Mouse (Mus musculus): ENCODE results near the gene Cks1b. TPM values are rescaled to one million over a fixed set of nuclear protein-coding genes. Genes with fewer than 3 reads are reported as not detected.

Gene Cks1b
- polyA plus RNA-seq, 1 experiment: 7.3 TPM

- peak overlapping the region; percentile 65; the same call in 1 of the 2 replicates for H3K4me3 ChIP-seq (ENCODE audit: insufficient read depth, low read depth, low read length)
- peak overlapping the region; percentile 28; the same call in 1 of the 2 replicates for H3K27ac ChIP-seq (ENCODE audit: insufficient read depth, low read depth, low read length)
- DNase-seq: no peak
- 0% methylated on average over 4 of the region's 4 CpGs for WGBS
- H3K4me1 ChIP-seq (ENCODE audit: control insufficient read depth, insufficient read depth, low read length): peaks cover 6% of the 10 kb centered on the region; the same call in 1 of the 2 replicates
- TF ChIP-seq POLR2A (IDR thresholded peaks at IDR 0.05; ENCODE audit: low read depth, low read length) (no peak), CTCF (conservative IDR thresholded peaks at IDR 0.05; ENCODE audit: insufficient read depth, insufficient read length, low read depth, low read length) (no peak)
- no peaks in the 10 kb centered on the region for H3K36me3 ChIP-seq (ENCODE audit: control insufficient read depth, insufficient read depth, low read length)
- H3K27me3 ChIP-seq (replicated peaks; ENCODE audit: control insufficient read depth, insufficient read depth, low read length): no peaks in the 10 kb centered on the region
Measured at GRCm38 (mm10) chr3:89396654-89397005, 21.6 kb downstream of the Cks1b start.

GRCm38 (mm10) chr3:89395806-89396653 lies 22.2 kb downstream of the Cks1b start:
- no peaks in the 10 kb centered on the region for H3K27me3 ChIP-seq (replicated peaks; ENCODE audit: control insufficient read depth, insufficient read depth, low read length)
- DNase-seq: peak; percentile 82
- WGBS: 1% methylated on average over 44 of the region's 44 CpGs
- no peaks in the 10 kb centered on the region for H3K36me3 ChIP-seq (ENCODE audit: control insufficient read depth, insufficient read depth, low read length)
- H3K4me1 ChIP-seq (ENCODE audit: control insufficient read depth, insufficient read depth, low read length): peaks cover 10% of the 10 kb centered on the region; the same call in 1 of the 2 replicates
- peak; percentile 90 for TF ChIP-seq CTCF (conservative IDR thresholded peaks at IDR 0.05; ENCODE audit: insufficient read depth, insufficient read length, low read depth, low read length)
- TF ChIP-seq POLR2A (IDR thresholded peaks at IDR 0.05; ENCODE audit: low read depth, low read length): no peak
- H3K4me3 ChIP-seq (ENCODE audit: insufficient read depth, low read depth, low read length): peak overlapping the region; percentile 65
- H3K27ac ChIP-seq (ENCODE audit: insufficient read depth, low read depth, low read length): peak overlapping the region; percentile 6

- peak overlapping the region; percentile 93 for H3K27ac ChIP-seq (ENCODE audit: insufficient read depth, low read depth, low read length)
- H3K36me3 ChIP-seq (ENCODE audit: control insufficient read depth, insufficient read depth, low read length): no peaks in the 10 kb centered on the region
- peaks cover 13% of the 10 kb centered on the region; the same call in 1 of the 2 replicates for H3K4me1 ChIP-seq (ENCODE audit: control insufficient read depth, insufficient read depth, low read length)
- peak; percentile 32 for DNase-seq
- H3K27me3 ChIP-seq (replicated peaks; ENCODE audit: control insufficient read depth, insufficient read depth, low read length): no peaks in the 10 kb centered on the region
- no peak for TF ChIP-seq CTCF (conservative IDR thresholded peaks at IDR 0.05; ENCODE audit: insufficient read depth, insufficient read length, low read depth, low read length)
- no peak for TF ChIP-seq POLR2A (IDR thresholded peaks at IDR 0.05; ENCODE audit: low read depth, low read length)
- peak overlapping the region; percentile 65 for H3K4me3 ChIP-seq (ENCODE audit: insufficient read depth, low read depth, low read length)
- WGBS: 7% methylated on average over 10 of the region's 10 CpGs
Measured at GRCm38 (mm10) chr3:89395419-89395805, 22.8 kb downstream of the Cks1b start.

GRCm38 (mm10) chr3:89394894-89395256 lies 23.3 kb downstream of the Cks1b start:
- peak overlapping the region; percentile 65 for H3K4me3 ChIP-seq (ENCODE audit: insufficient read depth, low read depth, low read length)

GRCm38 (mm10) chr3:89394006-89394893 lies 23.9 kb downstream of the Cks1b start, which contains the start of gene Zbtb7b:
Zbtb7b (minus strand) TSS chr3:89394776.
- TF ChIP-seq POLR2A (IDR thresholded peaks at IDR 0.05; ENCODE audit: low read depth, low read length): peak; percentile 22
- TF ChIP-seq CTCF (conservative IDR thresholded peaks at IDR 0.05; ENCODE audit: insufficient read depth, insufficient read length, low read depth, low read length): peak; percentile 34
- DNase-seq: peak; percentile 95
- H3K36me3 ChIP-seq (ENCODE audit: control insufficient read depth, insufficient read depth, low read length): no peaks in the 10 kb centered on the region
- WGBS: under 1% methylated on average over 39 of the region's 42 CpGs
- H3K27ac ChIP-seq (ENCODE audit: insufficient read depth, low read depth, low read length): peak within 1 kb of the TSS; percentile 97
- H3K4me1 ChIP-seq (ENCODE audit: control insufficient read depth, insufficient read depth, low read length): peaks cover 24% of the 10 kb centered on the region
- no peaks in the 10 kb centered on the region for H3K27me3 ChIP-seq (replicated peaks; ENCODE audit: control insufficient read depth, insufficient read depth, low read length)
- peak within 1 kb of the TSS; percentile 65 for H3K4me3 ChIP-seq (ENCODE audit: insufficient read depth, low read depth, low read length)

More at GRCm38 (mm10) chr3:89394894-89395256, 23.3 kb downstream of the Cks1b start:
- 1% methylated on average over 10 of the region's 12 CpGs for WGBS
- no peak for TF ChIP-seq CTCF (conservative IDR thresholded peaks at IDR 0.05; ENCODE audit: insufficient read depth, insufficient read length, low read depth, low read length)
- peak; percentile 26 for TF ChIP-seq POLR2A (IDR thresholded peaks at IDR 0.05; ENCODE audit: low read depth, low read length)
- peak; percentile 95 for DNase-seq
- Histone ChIP-seq H3K27me3 (replicated peaks; ENCODE audit: control insufficient read depth, insufficient read depth, low read length) (no peaks in the 10 kb centered on the region), H3K36me3 (ENCODE audit: control insufficient read depth, insufficient read depth, low read length) (no peaks in the 10 kb centered on the region), H3K4me1 (ENCODE audit: control insufficient read depth, insufficient read depth, low read length) (peaks cover 19% of the 10 kb centered on the region), H3K27ac (ENCODE audit: insufficient read depth, low read depth, low read length) (peak overlapping the region; percentile 93)

- peak; percentile 99 for DNase-seq
- Histone ChIP-seq H3K27me3 (replicated peaks; ENCODE audit: control insufficient read depth, insufficient read depth, low read length) (no peaks in the 10 kb centered on the region), H3K4me3 (ENCODE audit: insufficient read depth, low read depth, low read length) (peak overlapping the region; percentile 70), H3K4me1 (ENCODE audit: control insufficient read depth, insufficient read depth, low read length) (peaks cover 29% of the 10 kb centered on the region), H3K36me3 (ENCODE audit: control insufficient read depth, insufficient read depth, low read length) (no peaks in the 10 kb centered on the region), H3K27ac (ENCODE audit: insufficient read depth, low read depth, low read length) (peak overlapping the region; percentile 97)
- under 1% methylated on average over 15 of the region's 15 CpGs for WGBS
- peak; percentile 64 for TF ChIP-seq POLR2A (IDR thresholded peaks at IDR 0.05; ENCODE audit: low read depth, low read length)
- TF ChIP-seq CTCF (conservative IDR thresholded peaks at IDR 0.05; ENCODE audit: insufficient read depth, insufficient read length, low read depth, low read length): no peak
Measured at GRCm38 (mm10) chr3:89393605-89394004, 24.6 kb downstream of the Cks1b start.

All from kidney, adult 2 months (tissue).